Mouse (Mus musculus) R1 (cell line): ENCODE data around the gene Platr17.
"Not testable (repeated sequence)": the region's sequence is repeated elsewhere in the genome, so short reads cannot be mapped to it uniquely, and the experiment has no call there.

Experiments
- DNase-seq: peaks from one replicate; pipeline ENCODE4 v3.0.0-alpha.2; 2018; ENCODE audit warnings: low read depth, low spot score

Platr17 gene

DNA sequence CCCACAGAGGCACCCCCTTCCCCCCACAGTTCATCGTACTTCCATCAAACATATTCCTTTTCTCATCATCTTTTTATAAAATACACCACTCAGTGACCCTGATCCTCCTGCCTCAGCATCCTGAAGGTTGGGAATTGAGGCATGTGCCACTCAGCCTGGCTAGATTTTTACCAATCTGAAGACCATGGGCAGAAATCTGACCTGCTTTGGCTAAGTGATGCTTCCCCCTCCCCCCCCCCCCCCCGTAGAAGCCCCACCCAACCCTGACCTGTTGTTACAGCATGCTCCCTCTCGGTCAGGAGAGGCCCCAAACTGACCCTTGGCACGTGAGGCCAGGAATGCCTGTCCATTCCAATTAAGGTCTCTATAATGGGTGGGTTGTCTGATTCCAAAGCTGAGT, at the start of gene Platr17:
Gene Platr17, plus strand, starts transcription at position 301 of the 400 bp plus-strand sequence.
- DNase-seq = peak; percentile 60

DNA sequence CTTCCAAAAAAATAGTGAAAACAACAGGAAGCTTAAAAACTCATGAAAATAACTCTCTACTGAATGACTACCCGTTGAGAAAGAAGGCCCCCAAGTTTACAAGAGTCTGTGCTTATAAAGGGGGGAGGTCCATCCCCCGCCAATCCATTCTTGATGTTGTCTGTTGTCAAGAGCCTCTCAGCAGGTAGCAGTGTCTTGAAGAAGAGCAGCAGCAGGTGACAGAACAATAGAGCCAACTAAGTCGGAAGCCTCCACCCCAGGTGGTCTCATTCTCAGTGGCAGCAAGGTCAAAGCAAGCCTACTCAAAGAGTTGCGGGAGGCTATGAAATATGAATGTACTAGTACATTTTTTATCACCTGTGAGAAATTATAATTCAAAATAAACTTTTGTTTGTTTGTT, 47.1 kb upstream of the Platr17 start:
- DNase-seq = peak; percentile 97

DNA sequence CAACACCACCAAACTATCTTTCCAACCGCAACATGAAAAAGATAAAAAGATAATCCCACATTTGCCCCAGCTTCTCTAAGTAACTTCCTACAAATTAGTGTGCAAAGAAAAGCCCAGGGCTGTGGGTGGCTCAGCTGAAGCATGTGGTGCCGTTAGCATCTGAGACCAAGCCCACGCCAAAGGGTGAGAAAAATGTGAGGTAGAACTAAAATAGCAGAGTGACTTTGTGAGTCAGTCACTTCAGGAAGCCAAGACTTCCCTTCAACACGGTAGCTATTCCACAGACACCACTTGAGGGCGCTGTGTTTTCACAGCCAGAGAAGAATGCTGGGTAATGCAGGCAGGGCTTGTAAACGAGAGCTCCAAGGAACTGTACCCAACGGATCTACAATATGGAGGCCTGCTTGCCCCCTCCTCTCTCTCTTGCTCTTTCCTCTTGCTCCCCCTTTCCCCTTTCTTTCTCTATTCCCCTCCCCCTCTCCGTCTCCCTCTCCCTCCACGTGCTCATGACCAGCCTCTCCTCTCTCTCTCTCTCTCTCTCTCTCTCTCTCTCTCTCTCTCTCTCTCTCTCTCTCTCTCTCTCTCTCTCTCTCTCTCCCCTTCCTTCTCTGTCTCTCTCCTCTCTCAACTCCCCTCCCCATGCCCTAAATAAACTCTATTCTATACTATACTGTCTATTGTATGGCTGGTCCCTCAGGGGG, 39.5 kb upstream of the Platr17 start:
- DNase-seq = peak; percentile 93

DNA sequence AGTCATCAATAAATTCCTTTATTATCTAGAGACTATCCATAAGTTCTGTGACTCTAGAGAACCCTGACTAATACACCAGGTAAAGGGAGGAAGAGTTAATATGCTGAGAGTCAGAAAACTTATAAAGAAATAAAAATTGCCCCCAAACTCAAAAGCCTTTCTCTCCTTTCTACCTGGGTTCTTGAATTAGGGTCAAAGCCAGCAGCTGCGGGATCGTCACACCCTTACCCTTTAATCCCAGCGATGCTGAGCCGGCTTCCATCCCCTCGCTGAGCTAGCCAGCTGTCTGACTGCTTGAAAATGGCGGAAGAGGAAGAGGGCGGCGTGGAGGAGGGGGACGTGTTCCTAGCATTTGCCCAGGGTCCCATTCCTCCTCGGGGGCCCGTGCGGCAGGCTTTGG, 31.4 kb upstream of the Platr17 start, which contains the start of gene Gm7029:
Gene Gm7029, plus strand, starts transcription at position 301 of the 400 bp plus-strand sequence.
- not testable (repeated sequence) for DNase-seq

DNA sequence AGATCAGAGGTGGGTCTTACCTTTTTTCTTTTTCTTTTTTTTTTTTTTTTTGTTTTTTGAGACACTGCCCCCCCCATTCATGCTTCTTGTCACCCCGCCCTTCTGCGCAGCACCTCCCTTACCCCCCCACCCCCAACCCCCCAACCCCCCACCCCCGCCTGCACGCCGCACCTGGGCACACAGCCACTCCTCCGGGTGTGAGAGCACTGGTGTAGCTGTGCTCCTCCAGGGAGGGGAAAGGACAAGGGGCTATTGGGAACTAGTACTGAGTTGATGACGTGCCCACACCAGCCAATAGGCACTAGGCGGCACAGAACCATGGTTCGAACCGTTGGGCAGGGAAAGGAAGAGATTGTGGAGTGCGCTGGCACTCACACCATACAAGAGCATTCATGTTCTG, 30.5 kb upstream of the Platr17 start:
- DNase-seq = peak; percentile 49

DNA sequence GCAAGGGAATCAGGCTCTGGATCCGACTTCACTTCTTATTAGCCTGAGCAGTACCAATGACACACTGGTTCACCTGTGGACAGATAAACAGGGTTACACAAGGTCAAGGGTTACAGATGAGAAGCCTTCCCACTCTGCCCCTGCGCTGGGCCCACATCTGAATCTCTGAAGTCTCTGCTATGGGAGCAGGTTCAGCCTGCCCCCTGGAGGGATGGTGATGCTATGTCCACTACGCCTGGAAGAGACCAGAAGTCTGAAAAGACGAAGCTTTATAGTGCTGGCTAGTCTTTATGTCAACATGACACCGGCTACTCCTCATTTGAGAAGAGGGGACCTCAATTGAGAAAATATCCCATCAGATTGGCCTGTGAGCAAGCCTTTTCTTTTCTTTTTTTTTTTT, 29.1 kb upstream of the Platr17 start:
- DNase-seq = peak; percentile 70

DNA sequence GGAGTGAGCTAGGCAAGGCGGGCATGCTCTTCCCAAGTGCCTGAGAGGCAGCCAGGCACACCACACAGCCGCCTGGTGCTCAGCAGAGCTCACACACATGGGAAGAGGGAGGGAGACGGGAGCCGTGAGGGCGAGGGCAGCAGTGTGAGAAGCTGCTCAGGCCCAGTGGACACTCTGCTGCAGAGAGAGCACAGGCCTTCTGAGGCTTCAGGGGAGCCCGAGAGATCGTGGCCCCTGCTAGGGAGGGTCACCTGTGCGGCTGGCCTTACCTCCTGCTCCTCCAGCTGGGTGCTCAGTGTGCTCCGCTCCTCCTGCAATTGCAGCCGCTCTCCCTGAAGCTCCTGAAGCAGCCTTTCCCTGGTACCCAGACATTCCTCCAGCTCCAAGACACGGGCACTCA, 20.6 kb upstream of the Platr17 start:
- DNase-seq = not testable (repeated sequence)

DNA sequence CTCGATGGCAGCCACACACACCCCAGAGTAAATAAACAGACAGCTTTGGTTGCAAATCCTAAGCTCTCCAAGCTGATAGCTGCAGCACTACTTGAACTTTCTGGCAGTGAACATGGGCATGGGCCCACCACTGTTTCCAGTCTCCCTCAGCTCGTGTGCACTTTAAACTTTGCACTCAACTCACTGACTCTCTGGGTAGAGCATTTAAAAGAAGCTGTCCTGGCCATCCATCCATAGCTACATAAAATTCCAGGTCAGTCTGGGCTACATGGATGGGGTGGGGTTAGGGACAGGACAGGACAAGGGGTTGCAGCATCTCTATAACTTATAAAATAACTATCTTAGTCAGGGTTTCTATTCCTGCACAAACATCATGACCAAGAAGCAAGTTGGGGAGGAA, 17.1 kb upstream of the Platr17 start:
- not testable (repeated sequence) for DNase-seq

DNA sequence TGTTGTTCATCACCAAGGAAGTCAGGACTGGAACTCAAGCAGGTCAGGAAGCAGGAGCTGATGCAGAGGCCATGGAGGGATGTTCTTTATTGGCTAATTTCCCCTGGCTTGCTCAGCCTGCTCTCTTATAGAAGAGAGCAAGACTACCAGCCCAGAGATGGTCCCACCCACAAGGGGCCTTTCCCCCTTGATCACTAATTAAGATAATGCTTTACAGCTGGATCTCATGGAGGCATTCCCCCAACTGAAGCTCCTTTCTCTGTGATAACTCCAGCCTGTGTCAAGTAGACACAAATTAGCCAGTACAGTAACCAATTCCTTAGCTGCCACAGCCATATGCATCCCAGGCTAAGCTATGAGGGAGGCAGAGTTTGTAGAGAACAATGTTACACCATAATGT, 16.7 kb upstream of the Platr17 start:
- DNase-seq = not testable (repeated sequence)

DNA sequence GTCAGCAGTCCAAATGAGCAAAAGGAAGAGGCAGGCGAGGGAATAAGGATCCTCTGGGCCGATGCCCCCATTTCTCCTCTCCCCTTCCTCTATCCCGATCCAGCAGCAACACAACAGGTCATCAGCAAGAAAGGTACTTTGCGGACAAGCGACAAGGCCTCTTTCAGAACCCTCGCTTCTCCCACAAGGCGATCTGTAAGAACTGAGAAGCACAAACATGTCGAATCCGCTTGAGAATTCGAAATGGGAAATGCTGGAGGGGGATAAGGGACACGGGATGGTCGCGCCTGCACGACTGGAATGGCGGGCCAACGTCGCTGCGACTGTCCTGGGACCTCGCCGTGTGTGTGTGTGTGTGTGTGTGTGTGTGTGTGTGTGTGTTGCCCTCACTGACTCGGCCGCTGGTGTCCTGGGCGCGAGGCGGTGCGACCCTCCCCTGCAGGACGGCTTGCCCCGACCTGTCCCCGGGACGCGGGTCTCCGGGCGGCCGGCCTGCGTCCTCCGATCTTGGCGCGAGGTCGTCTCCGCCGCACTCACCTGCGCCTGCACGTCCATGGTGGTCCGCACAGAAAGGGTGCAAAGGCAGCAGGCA, 14.9 kb upstream of the Platr17 start:
- DNase-seq = not testable (repeated sequence)

DNA sequence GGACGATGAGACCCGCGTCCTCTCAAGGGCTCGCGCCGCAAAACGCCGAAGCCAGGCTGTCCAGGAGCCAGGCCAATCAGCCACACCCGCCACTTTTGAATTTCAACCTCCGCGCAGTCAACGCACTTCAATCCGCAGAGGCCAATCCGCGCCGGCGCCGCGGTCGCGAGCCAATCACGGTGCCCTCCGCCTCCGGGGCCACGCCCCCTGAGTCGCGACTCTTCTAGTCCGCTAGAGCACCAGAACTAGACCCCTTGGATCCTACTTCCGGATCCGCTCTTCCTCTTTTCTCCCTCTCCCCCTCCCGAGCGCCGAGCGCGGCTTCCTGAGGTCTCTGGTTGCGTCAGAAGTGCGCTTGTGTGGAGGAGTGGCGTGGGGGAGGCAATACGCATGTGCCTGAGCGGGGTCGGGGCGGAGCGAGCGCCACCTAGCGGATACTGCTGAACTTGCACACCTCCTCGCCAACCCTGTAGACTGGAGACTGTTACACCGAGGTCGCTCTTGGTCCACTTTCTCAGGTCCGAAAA, 14.3 kb upstream of the Platr17 start, which contains the start of gene Kifc1:
Gene Kifc1, minus strand, starts transcription at position 129 of the 527 bp plus-strand sequence.
- DNase-seq = peak; percentile 100

DNA sequence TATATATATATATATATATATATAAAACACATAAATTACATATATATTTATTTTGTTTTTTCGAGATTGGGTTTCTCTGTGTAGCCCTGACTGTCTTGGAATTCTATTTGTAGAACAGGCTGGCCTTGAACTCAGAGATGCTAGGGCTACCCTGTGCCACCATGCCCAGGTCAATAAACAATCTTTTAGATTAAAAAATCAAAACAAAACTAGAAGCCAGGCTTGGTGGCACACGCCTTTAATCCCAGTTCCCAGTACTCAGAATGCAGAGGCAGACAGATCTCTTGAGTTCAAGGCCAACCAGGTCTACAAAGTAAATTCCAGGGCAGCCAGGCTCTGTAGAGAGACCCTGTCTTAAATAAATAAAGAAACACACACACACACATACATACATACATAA, 13.6 kb upstream of the Platr17 start:
- DNase-seq = no peak

DNA sequence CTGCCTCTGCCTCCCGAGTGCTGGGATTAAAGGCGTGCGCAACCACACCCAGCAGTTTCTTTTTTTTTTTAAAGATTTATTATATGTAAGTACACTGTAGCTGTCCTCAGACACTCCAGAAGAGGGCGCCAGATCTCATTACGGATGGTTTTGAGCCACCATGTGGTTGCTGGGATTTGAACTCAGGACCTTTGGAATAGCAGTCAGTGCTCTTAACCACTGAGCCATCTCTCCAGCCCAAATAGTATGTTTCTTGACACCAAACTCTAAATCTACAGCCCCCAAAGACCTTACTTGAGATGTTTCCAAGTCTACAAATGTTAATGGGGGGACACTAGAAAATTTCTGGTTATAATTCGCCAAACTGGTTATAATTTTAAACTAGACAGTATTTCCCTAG, 13.0 kb upstream of the Platr17 start:
- not testable (repeated sequence) for DNase-seq

DNA sequence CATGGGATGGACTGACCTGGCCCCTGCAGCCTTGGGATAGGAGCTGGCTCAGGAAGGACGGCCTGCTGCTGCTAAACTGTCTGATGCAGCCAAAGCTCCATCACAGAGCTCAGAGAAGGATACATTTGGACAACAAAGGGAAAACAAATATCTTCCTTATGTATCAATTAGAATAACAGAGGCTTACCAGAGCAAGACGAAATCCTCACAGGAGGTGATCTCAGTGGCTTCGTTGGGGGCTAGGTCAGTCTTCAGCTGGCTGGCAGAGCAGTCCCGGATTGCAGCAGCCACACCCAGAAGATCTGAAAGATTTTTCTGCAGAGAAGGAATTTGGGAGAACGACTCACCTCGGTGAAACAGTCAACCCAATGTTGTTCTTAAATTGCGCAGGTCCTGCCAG, 12.5 kb upstream of the Platr17 start:
- peak; percentile 96 for DNase-seq

DNA sequence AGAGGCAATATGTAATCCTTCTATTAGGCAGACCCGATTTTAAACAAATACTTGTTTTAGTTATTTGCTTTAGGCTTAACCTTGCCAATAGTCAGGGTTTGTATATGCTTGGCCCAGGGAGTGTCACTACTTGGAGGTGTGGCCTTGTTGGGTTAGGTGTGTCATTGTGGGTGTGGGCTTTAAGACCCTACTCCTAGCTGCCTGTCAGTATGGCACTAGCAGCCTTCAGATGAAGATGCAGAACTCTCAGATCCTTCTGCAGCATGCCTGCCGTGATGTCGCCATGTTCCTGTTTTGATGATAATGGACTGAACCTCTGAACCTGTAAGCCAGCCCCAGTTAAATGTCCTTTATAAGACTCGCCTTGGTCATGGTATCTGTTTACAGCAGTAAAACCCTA, 11.9 kb upstream of the Platr17 start:
- DNase-seq = peak; percentile 80

DNA sequence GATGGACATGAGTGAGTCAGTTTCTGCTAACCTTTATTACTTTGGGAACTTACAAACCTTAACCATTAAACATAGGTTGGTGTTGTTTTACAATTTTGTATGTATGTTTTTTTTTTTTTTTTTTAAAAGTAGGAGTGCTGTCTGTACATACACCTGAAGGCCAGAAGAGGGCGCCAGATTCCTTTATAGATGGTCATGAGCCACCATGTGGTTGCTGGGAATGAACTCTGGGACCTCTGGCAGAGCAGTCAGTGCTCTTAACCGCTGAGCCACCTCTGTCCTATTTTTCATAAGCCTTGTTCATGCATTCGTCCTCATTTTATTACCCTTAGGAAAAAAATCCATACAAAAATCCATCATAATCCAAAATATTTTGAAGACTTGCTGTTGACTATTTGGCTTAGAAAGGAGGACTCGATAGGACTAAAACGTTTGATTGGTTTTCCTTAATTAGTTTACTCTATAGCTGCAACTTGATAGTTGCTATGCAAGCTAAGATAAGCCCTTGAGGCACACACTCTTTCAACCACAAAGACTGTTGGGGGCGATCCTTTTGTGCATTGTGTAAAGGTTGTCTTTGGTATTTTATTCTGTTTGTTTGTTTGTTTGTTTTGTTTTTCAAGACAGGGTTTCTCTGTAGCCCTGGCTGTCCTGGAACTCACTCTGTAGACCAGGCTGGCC, 7.7 kb upstream of the Platr17 start:
- DNase-seq = peak; percentile 92

DNA sequence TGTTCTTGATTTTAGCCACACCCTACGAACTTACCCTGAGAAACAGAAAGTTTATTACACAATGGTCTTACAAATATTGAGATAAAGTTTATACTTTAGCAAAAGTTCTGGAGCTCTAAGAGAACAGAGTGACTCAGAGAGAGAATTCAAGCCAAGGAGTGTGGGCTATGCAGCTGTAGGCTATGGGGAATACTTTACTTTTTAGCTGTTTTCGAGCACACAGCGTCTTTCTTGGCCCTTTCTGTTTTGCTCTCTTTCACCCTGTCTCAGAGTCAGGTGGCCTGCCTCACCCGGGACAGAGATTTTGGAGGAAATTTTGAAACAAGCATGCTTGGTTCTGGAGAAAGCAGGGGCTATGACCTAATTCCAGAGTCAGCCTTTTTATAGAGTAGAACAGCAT, 6.7 kb upstream of the Platr17 start:
- not testable (repeated sequence) for DNase-seq

DNA sequence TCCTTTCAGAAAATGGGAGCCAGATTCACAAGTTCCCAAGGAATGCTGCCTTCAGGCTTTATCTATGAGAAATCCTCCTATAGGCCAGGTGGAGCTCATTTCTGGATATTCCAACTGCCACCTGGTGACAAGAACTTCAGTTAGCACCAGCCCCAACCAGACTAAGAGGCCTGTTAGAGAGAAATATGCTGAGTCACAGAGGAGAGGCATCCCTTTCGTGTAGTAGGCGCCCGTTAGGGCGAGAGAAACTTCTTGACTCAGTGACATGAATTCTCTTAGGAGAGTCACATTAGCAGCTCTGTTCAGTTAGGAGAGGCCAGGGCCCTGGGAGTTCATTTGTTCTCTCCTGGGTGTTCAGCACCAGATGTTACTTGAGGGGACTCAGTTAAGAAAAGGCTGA, 5.3 kb upstream of the Platr17 start:
- DNase-seq = peak; percentile 75

DNA sequence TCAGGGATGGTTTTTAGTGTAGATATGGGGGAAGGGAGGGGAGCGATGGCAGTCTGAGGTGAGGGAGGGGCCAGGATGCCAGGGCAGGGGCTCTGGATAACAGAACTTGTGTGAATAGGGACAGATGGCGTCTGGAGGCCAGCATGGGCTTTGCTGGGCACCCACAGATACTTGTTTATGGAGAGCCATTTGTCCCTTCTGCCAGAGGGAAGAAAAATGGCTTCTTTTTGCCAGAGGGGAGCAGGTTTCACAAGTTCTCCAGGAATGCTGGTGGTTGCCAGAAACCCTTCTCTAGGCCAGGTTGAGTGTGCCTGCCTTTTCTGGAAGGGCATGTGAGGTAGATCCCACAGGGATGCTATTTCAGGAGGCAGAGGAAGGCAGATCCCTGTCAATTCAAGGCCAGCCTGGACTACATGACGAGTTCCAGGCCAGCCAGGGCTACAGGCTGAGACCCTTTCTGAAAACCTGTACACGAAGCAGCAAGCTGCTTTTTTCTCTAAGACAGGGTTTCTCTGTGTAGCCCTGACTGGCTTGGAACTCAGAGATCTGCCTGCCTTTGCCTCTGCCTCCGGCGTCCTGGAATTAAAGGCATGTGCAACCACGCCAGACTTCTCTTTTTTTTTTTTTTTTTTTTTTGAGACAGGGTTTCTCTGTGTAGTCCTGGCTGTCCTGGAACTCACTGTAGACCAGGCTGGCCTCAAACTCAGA, 4.5 kb upstream of the Platr17 start:
- peak; percentile 60 for DNase-seq

DNA sequence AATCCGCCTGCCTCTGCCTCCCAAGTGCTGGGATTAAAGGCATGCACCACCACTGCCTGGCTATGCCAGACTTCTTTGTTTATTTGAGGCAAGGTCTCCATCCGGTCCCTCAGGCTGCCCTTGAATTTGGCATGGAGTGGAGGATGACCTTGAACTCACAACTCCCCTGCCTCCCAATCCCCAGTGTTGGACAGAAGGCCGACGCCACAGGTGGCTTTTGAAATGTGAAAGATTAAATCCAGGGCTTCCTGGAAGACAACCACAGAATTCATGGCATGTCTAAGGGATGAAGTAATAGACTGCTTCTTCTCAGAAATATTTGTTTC, 4.0 kb upstream of the Platr17 start:
- peak; percentile 98 for DNase-seq

DNA sequence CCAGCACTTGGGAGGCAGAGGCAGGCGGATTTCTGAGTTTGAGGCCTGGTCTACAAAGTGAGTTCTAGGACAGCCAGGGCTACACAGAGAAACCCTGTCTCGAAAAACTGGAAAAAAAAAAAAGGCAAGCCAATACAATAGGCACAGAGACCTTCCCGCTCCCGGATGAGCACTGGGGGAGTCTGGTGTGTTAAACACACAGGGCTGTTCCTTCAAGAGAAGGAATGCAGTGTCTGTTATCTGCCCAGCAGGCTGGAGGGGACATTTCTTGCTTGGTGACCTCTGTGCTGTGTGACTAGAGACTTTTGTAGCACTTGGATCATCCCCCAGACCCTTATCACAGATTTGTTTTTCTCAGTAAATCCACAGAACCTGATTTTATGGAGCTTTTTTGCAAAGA, 3.3 kb upstream of the Platr17 start:
- peak; percentile 88 for DNase-seq

DNA sequence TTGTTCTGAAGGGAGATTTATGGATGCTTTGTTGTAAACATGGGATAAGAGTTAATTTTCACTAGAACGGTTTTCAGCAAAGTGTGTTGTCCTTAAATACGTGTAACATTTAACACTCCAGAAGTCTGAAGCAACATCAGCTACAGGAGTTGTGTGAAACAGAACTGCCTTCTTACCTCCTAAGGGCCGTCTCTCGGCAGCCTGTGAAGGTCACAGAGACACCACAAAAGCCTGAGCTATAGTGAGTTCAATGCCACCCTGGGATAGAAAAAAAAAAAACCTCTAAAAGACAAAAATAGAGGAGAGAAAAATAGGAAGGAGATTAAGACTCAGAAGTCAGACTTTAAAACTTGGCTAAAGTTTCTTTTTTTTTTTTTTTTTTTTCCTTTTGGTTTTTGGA, 2.9 kb upstream of the Platr17 start:
- DNase-seq = peak; percentile 58
